Mouse (Mus musculus): Measurements from ENCODE around the gene Dnmt3b.
"Not testable (repeated sequence)": the region's sequence is repeated elsewhere in the genome, so short reads cannot be mapped to it uniquely, and the experiment has no call there.

Gene Dnmt3b

GRCm38 (mm10) chr2:153638977-153639680 is 10.1 kb upstream of the Dnmt3b start:
- no peak for DNase-seq

- no peak for DNase-seq
Measured at GRCm38 (mm10) chr2:153642496-153642895, 6.8 kb upstream of the Dnmt3b start.

GRCm38 (mm10) chr2:153642999-153643398 is 6.3 kb upstream of the Dnmt3b start:
- no peak for DNase-seq

GRCm38 (mm10) chr2:153648773-153649297 is 415 bp upstream of the Dnmt3b start:
- DNase-seq, result no peak

GRCm38 (mm10) chr2:153650014-153650687 is 901 bp downstream of the Dnmt3b start:
- peak; percentile 65 for DNase-seq

GRCm38 (mm10) chr2:153651681-153652080 is 2.4 kb downstream of the Dnmt3b start:
- DNase-seq, result no peak

DNA sequence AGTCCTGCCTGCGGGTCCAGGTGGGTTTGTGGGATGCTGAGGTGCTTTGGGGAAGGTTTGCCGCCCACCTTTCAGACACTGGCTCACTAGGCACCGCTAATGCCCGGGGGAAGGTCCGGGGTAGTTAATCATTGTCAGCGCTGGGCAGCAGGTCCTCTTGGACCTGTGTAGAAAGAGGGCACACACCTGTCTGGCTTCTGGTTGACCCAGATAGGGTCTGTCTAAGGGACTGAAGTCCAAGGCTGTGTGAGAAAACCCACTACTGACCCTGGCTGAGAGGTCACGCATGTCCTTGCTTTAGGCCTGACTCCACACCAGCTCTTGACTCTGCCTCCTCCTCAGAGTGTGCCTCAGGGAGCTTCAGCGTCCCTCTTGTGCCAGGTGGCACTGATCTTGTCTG is 8.4 kb downstream of the Dnmt3b start:
- DNase-seq, result not testable (repeated sequence)

DNA sequence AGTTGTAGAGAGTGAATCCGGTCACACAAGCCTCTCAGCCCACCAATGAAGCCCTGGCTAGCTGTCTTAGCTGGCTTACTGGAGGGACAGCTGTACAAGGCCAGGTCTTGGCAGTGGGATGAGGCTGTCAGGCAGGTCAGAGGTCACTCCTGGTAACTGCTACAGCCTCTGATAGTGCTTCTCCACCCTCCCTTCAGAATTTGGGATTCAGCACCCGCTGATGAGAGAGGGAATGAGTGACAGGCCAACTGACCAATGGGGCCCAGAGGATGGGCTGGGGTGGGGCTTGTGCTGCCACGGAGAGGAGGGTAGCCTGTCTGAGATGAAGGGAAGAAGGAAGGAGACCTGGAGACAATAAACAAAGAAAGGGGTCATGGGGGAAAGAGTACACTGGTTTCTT is 11.4 kb downstream of the Dnmt3b start:
- DNase-seq, result no peak

GRCm38 (mm10) chr2:153665401-153665800 is 16.2 kb downstream of the Dnmt3b start:
- DNase-seq, result no peak

GRCm38 (mm10) chr2:153668754-153669376 is 19.6 kb downstream of the Dnmt3b start:
- peak; percentile 14 for DNase-seq

- no peak for DNase-seq
Measured at GRCm38 (mm10) chr2:153670111-153670510, 20.9 kb downstream of the Dnmt3b start.

DNA sequence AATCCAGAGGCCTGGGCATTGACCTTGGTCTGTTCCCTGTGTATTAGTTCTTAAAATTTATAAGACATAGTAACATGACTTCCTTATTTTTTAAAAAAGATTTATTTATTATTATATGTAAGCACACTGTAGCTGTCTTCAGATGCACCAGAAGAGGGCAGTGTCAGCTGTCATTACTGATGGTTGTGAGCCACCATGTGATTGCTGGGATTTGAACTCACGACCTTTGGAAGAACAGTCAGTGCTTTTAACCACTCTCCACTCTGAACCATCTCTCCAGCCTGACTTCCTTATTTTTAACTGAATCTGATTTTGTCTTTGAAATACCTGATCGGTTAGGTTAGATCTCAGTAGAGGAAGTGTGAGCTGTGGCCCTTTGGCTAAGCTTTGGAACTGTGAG is 23.4 kb downstream of the Dnmt3b start:
- DNase-seq, result no peak

DNA sequence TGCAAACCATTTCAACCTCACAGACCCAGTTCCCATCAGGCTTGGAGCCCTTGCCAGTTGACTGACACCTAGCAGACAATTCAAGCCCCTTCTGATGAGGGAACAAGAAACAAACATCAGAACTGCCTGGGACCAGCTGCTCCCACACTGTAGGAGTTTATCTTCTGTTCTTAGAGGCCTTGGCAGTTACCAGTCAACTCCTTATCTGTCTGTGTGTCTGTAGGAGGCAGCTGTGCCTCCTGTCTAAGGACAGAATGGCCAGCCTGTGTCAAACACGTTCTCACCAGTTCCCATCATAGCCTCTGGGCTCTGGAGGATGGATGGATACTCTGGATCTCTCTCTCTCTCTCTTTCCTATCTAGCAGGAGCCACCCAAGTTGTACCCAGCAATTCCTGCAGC is 26.1 kb downstream of the Dnmt3b start:
- not testable (repeated sequence) for DNase-seq

GRCm38 (mm10) chr2:153676944-153677343 is 27.7 kb downstream of the Dnmt3b start:
- DNase-seq, result no peak

GRCm38 (mm10) chr2:153677550-153677949 is 28.3 kb downstream of the Dnmt3b start:
- DNase-seq, result no peak

DNA sequence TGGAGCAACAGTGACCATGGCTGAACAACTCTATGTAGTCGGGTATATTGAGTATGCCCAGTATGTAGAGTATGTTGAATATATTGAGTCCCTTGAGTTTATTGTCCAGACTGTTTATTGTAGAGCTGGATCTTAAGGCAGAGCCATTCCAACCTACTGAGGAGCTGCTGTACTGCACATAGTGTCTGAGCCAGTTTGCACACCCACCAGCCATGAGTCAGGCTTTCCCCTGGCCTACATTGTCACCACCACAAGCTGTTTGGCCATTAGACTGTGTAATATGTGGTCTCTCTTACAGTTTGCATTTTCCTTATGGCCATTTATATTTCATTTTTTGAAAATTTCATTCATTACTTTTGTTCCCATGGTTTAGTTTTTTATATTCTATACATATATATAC is 30.7 kb downstream of the Dnmt3b start:
- DNase-seq, result no peak

GRCm38 (mm10) chr2:153693413-153693812 is 44.2 kb downstream of the Dnmt3b start:
- not testable (repeated sequence) for DNase-seq

- DNase-seq, result peak; percentile 40
Measured at GRCm38 (mm10) chr2:153694462-153695085, 45.3 kb downstream of the Dnmt3b start.

- DNase-seq, result no peak
Measured at GRCm38 (mm10) chr2:153696352-153696751, 47.1 kb downstream of the Dnmt3b start, which contains the start of gene Dnmt3c. Gene Dnmt3c, plus strand, starts transcription at chr2:153696652.

GRCm38 (mm10) chr2:153703389-153703788 is 54.1 kb downstream of the Dnmt3b start:
- no peak for DNase-seq

DNA sequence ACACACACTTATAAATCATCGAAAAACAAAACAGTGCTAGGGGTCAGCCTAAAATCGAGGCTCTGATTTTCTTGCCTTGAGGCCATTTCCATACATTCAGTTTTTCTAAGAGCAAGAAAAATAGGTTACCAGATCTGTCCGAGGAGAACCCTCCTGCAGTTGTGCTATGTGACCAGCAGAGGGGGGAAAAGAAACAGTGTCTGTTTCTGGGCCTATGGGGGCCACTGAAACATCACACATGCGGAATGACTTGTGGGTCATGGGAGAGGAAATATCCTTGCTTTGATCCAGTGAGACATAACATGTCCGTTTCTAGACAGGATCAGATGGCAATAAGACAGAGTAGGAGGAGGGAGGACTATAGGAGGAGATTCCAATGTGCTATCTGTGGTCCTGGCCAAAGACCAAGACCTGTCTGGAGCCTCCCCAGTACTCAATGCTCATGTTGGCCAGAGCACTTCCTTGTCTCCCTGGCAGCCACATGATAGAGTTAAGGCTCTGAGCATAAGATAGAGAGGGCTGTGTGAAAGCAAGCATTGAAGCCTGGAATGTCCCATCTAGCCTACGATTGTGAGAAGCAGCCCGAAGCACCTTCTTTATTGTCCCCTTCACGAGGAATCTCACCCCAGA is 61.6 kb downstream of the Dnmt3b start:
- peak; percentile 6 for DNase-seq

GRCm38 (mm10) chr2:153712646-153713091 is 63.4 kb downstream of the Dnmt3b start:
- no peak for DNase-seq

GRCm38 (mm10) chr2:153713227-153713626 is 64.0 kb downstream of the Dnmt3b start:
- DNase-seq, result peak; percentile 22

Data from kidney, adult 18-20 months (tissue).